Mouse (Mus musculus): ENCODE results near the gene C130050O18Rik.

- TF ChIP-seq CHD2 (IDR thresholded peaks at IDR 0.05; ENCODE audit: low read depth, low read length) = no peak
- TF ChIP-seq ZC3H11A (IDR thresholded peaks at IDR 0.05; ENCODE audit: borderline replicate concordance, low read depth, low read length) = no peak
- TF ChIP-seq MAFK (IDR thresholded peaks at IDR 0.05; ENCODE audit: insufficient read depth, low read depth, low read length) = no peak
- no peak for TF ChIP-seq HCFC1 (IDR thresholded peaks at IDR 0.05; ENCODE audit: borderline replicate concordance, insufficient read depth, low read length)
Measured at GRCm38 (mm10) chr5:139366484-139366883, 38.6 kb upstream of the C130050O18Rik start.
